Mouse (Mus musculus): ENCODE measurements around the gene Fn1. TPM values are rescaled to one million over a fixed set of nuclear protein-coding genes. Genes with fewer than 3 reads are reported as not detected.

Fn1 gene
- polyA plus RNA-seq, 1 experiment from 2014 or later: 184 TPM

DNA sequence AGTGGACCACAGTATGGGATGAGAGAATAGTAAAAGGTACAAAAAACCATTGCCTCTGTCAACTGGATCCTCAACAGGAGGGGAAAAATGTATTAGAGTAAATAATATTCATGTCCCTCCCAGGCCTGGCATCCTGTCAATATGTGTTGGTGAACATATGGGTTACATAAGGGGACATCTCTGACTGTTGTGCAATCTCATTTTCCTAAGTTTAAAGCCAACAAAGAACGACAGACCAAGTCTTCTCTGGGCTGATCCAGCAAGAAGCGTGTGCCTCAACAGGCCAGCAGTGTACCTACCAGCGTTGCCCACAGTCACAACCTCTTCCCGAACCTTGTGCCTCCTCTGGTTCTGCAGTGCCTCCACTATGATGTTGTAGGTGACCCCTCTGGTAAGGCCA is 57.6 kb downstream of the Fn1 start:
- no peaks in the 10 kb centered on the region for H3K4me1 ChIP-seq (ENCODE audit: control insufficient read depth, low read depth, low read length)
- no peak for ATAC-seq (ENCODE audit: low read depth)
- no peak overlapping the region for H3K4me3 ChIP-seq (ENCODE audit: low read depth, low read length)
- no peak overlapping the region for H3K4me2 ChIP-seq (ENCODE audit: low read depth, low read length)
- no peaks in the 10 kb centered on the region for H3K27me3 ChIP-seq (ENCODE audit: control insufficient read depth, insufficient read depth, low read depth, low read length)
- H3K27ac ChIP-seq (ENCODE audit: low read length): no peak overlapping the region
- WGBS (ENCODE audit: insufficient replicate concordance): 64% methylated on average over 4 of the region's 4 CpGs
- H3K9ac ChIP-seq (ENCODE audit: low read depth, low read length): no peak overlapping the region
- peaks cover 3% of the 10 kb centered on the region for H3K36me3 ChIP-seq (ENCODE audit: control insufficient read depth, insufficient read depth)
- H3K9me3 ChIP-seq (replicated peaks; ENCODE audit: control insufficient read depth, low read length): no peaks in the 10 kb centered on the region

DNA sequence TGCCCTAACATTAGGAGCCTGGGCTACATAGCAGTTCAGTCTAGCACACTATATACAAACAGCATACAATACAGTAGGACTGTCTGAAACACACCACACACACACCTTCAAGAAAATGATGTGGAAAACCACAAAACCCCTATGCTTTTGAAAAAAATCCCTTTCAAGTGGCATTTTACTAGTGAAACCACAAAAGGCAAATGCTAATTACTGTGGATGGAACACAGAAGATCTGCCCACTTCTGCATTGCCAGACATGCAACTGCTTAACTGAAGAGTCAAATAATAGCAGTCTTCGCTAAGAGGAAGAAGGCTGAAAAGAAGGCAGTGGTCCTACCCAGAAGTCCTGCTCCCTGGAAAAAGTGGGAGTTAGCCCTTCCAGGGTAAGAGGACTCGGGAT is 58.7 kb downstream of the Fn1 start:
- Histone ChIP-seq H3K9ac (ENCODE audit: low read depth, low read length) (no peak overlapping the region), H3K4me3 (ENCODE audit: low read depth, low read length) (no peak overlapping the region), H3K27me3 (ENCODE audit: control insufficient read depth, insufficient read depth, low read depth, low read length) (no peaks in the 10 kb centered on the region), H3K36me3 (ENCODE audit: control insufficient read depth, insufficient read depth) (peaks cover 4% of the 10 kb centered on the region), H3K4me2 (ENCODE audit: low read depth, low read length) (no peak overlapping the region), H3K27ac (ENCODE audit: low read length) (no peak overlapping the region), H3K9me3 (replicated peaks; ENCODE audit: control insufficient read depth, low read length) (no peaks in the 10 kb centered on the region), H3K4me1 (ENCODE audit: control insufficient read depth, low read depth, low read length) (no peaks in the 10 kb centered on the region)
- WGBS (ENCODE audit: insufficient replicate concordance): 51% methylated on average over 2 of the region's 2 CpGs
- ATAC-seq (ENCODE audit: low read depth): no peak

DNA sequence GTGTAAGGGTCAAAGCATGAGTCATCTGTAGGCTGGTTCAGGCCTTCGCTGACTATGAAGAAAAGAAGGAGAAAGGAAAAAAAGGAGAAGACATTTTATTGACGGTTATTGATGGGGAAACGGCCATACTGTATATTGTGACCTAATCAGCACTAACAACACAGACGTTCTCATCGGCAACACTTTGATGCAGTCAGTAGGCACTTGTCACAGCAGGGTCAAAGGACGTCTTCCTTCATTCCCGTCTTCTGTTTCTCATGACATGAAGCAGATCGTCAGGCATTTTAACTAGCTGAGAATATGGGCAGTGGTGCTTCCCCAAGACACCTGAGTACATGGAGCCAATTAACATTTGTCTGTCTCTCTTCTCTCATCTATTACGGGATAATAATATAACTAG is 59.8 kb downstream of the Fn1 start:
- ATAC-seq (ENCODE audit: low read depth): no peak
- H3K4me2 ChIP-seq (ENCODE audit: low read depth, low read length): no peak overlapping the region
- H3K4me3 ChIP-seq (ENCODE audit: low read depth, low read length): no peak overlapping the region
- no peaks in the 10 kb centered on the region for H3K4me1 ChIP-seq (ENCODE audit: control insufficient read depth, low read depth, low read length)
- no peaks in the 10 kb centered on the region for H3K27me3 ChIP-seq (ENCODE audit: control insufficient read depth, insufficient read depth, low read depth, low read length)
- WGBS (ENCODE audit: insufficient replicate concordance): 70% methylated on average over 9 of the region's 9 CpGs
- H3K27ac ChIP-seq (ENCODE audit: low read length): no peak overlapping the region
- peaks cover 2% of the 10 kb centered on the region for H3K36me3 ChIP-seq (ENCODE audit: control insufficient read depth, insufficient read depth)
- H3K9ac ChIP-seq (ENCODE audit: low read depth, low read length): no peak overlapping the region
- no peaks in the 10 kb centered on the region for H3K9me3 ChIP-seq (replicated peaks; ENCODE audit: control insufficient read depth, low read length)

DNA sequence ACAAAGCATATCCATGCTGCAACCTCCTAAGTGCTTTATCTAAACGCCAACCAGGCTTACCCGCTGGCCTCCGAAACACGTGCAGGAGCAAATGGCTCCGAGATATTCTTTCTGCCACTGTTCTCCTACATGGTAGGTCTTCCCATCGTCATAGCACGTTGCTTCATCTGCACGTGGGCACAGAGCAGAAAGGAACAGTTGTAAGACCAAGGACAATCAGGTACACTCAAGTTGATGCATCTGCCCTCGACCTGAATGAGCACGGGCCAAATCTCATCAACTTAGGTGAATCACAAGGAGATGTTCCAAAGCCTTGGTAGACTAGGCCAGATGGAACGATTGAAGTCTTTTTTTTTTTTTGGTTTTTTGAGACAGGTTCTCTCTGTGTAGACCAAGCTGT is 63.0 kb downstream of the Fn1 start:
- Histone ChIP-seq H3K36me3 (ENCODE audit: control insufficient read depth, insufficient read depth) (peaks cover 2% of the 10 kb centered on the region; the same call in 1 of the 2 replicates), H3K4me1 (ENCODE audit: control insufficient read depth, low read depth, low read length) (no peaks in the 10 kb centered on the region), H3K4me3 (ENCODE audit: low read depth, low read length) (no peak overlapping the region), H3K27ac (ENCODE audit: low read length) (no peak overlapping the region), H3K4me2 (ENCODE audit: low read depth, low read length) (no peak overlapping the region), H3K9ac (ENCODE audit: low read depth, low read length) (no peak overlapping the region), H3K9me3 (replicated peaks; ENCODE audit: control insufficient read depth, low read length) (no peaks in the 10 kb centered on the region), H3K27me3 (ENCODE audit: control insufficient read depth, insufficient read depth, low read depth, low read length) (no peaks in the 10 kb centered on the region)
- no peak for ATAC-seq (ENCODE audit: low read depth)
- WGBS (ENCODE audit: insufficient replicate concordance): 74% methylated on average over 11 of the region's 11 CpGs

- no peaks in the 10 kb centered on the region for H3K27me3 ChIP-seq (ENCODE audit: control insufficient read depth, insufficient read depth, low read depth, low read length)
- no peaks in the 10 kb centered on the region for H3K4me1 ChIP-seq (ENCODE audit: control insufficient read depth, low read depth, low read length)
- H3K4me2 ChIP-seq (ENCODE audit: low read depth, low read length): no peak overlapping the region
- 69% methylated on average over 7 of the region's 7 CpGs for WGBS (ENCODE audit: insufficient replicate concordance)
- no peaks in the 10 kb centered on the region for H3K9me3 ChIP-seq (replicated peaks; ENCODE audit: control insufficient read depth, low read length)
- H3K27ac ChIP-seq (ENCODE audit: low read length): no peak overlapping the region
- peaks cover 2% of the 10 kb centered on the region; the same call in 1 of the 2 replicates for H3K36me3 ChIP-seq (ENCODE audit: control insufficient read depth, insufficient read depth)
- H3K4me3 ChIP-seq (ENCODE audit: low read depth, low read length): no peak overlapping the region
- no peak for ATAC-seq (ENCODE audit: low read depth)
- no peak overlapping the region for H3K9ac ChIP-seq (ENCODE audit: low read depth, low read length)
Observed at GRCm38 (mm10) chr1:71586658-71587057, 66.3 kb downstream of the Fn1 start.

- Histone ChIP-seq H3K27me3 (ENCODE audit: control insufficient read depth, insufficient read depth, low read depth, low read length) (no peaks in the 10 kb centered on the region), H3K27ac (ENCODE audit: low read length) (no peak overlapping the region), H3K4me2 (ENCODE audit: low read depth, low read length) (no peak overlapping the region), H3K36me3 (ENCODE audit: control insufficient read depth, insufficient read depth) (no peaks in the 10 kb centered on the region; the same call in 1 of the 2 replicates), H3K4me3 (ENCODE audit: low read depth, low read length) (no peak overlapping the region), H3K4me1 (ENCODE audit: control insufficient read depth, low read depth, low read length) (no peaks in the 10 kb centered on the region), H3K9me3 (replicated peaks; ENCODE audit: control insufficient read depth, low read length) (no peaks in the 10 kb centered on the region), H3K9ac (ENCODE audit: low read depth, low read length) (no peak overlapping the region)
- 73% methylated on average over 7 of the region's 7 CpGs for WGBS (ENCODE audit: insufficient replicate concordance)
- no peak for ATAC-seq (ENCODE audit: low read depth)
Observed at GRCm38 (mm10) chr1:71583900-71584299, 69.1 kb downstream of the Fn1 start.

DNA sequence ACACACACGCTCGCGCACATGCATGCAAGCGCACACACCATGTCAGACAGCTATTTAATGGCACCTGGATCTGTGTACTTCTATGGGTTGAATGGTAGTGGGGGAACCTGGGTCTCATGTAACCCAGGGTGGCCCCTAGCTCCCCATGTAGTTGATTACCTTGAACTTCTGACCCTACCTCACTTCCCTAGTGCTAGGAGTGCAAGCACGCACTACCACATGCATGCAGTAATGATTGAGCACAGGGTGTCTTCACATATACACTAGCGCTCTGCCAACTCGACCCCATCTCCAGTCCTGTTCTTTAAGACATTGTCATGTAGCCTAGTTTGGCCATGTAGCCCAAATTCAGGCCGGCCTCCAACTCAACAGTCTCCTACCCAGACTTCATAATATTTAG is 69.7 kb downstream of the Fn1 start:
- H3K27ac ChIP-seq (ENCODE audit: low read length): no peak overlapping the region
- H3K36me3 ChIP-seq (ENCODE audit: control insufficient read depth, insufficient read depth): peaks cover 3% of the 10 kb centered on the region
- no peaks in the 10 kb centered on the region for H3K27me3 ChIP-seq (ENCODE audit: control insufficient read depth, insufficient read depth, low read depth, low read length)
- 85% methylated on average over 8 of the region's 8 CpGs for WGBS (ENCODE audit: insufficient replicate concordance)
- no peak overlapping the region for H3K4me3 ChIP-seq (ENCODE audit: low read depth, low read length)
- no peaks in the 10 kb centered on the region for H3K4me1 ChIP-seq (ENCODE audit: control insufficient read depth, low read depth, low read length)
- no peak overlapping the region for H3K4me2 ChIP-seq (ENCODE audit: low read depth, low read length)
- no peak overlapping the region for H3K9ac ChIP-seq (ENCODE audit: low read depth, low read length)
- ATAC-seq (ENCODE audit: low read depth): no peak
- H3K9me3 ChIP-seq (replicated peaks; ENCODE audit: control insufficient read depth, low read length): no peaks in the 10 kb centered on the region

DNA sequence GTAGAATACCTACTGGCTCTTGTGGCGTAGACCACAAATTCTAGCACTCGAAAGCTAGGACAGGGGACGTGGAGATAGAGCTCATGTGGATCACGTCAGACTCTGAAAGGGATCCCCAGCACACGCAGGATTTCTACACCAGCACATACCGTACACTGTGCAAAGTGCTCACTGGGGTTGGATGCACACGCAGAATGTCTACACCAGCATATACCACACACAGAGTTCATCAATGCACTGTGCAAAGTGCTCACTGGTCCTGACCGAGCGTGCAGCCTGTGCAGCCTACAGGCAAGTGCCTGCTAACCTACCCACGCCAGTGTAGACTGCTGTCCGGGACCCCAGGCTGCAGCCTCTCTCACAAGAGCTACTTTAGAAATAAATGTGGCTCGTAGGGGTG is 72.6 kb downstream of the Fn1 start:
- Histone ChIP-seq H3K9me3 (replicated peaks; ENCODE audit: control insufficient read depth, low read length) (no peaks in the 10 kb centered on the region), H3K4me1 (ENCODE audit: control insufficient read depth, low read depth, low read length) (no peaks in the 10 kb centered on the region), H3K4me3 (ENCODE audit: low read depth, low read length) (no peak overlapping the region), H3K27ac (ENCODE audit: low read length) (no peak overlapping the region), H3K27me3 (ENCODE audit: control insufficient read depth, insufficient read depth, low read depth, low read length) (no peaks in the 10 kb centered on the region), H3K36me3 (ENCODE audit: control insufficient read depth, insufficient read depth) (peaks cover 27% of the 10 kb centered on the region), H3K4me2 (ENCODE audit: low read depth, low read length) (no peak overlapping the region), H3K9ac (ENCODE audit: low read depth, low read length) (no peak overlapping the region)
- 75% methylated on average over 12 of the region's 12 CpGs for WGBS (ENCODE audit: insufficient replicate concordance)
- no peak for ATAC-seq (ENCODE audit: low read depth)

DNA sequence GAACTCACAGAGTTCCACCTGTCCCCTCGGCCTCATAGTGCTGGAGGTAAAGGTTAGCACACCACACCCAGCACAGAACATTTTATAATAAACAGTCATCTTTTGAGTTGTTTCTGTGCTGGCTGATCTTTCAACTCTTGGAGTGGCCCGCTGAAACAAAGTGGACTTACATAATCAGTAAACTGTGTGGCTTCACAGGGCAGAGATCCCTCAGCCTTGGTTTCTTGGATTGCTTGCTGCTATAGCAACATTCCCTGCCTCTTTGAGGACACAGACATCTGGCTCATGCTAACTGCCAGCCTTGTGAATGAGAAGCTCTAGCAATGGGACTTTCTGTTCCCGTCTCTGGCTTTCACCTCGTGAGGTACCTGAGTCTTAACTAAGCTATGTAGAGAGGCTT is 73.5 kb downstream of the Fn1 start:
- Histone ChIP-seq H3K27me3 (ENCODE audit: control insufficient read depth, insufficient read depth, low read depth, low read length) (no peaks in the 10 kb centered on the region), H3K9me3 (replicated peaks; ENCODE audit: control insufficient read depth, low read length) (no peaks in the 10 kb centered on the region), H3K4me2 (ENCODE audit: low read depth, low read length) (no peak overlapping the region), H3K4me1 (ENCODE audit: control insufficient read depth, low read depth, low read length) (no peaks in the 10 kb centered on the region), H3K4me3 (ENCODE audit: low read depth, low read length) (no peak overlapping the region), H3K27ac (ENCODE audit: low read length) (no peak overlapping the region), H3K9ac (ENCODE audit: low read depth, low read length) (no peak overlapping the region), H3K36me3 (ENCODE audit: control insufficient read depth, insufficient read depth) (peaks cover 30% of the 10 kb centered on the region)
- 70% methylated on average over 4 of the region's 4 CpGs for WGBS (ENCODE audit: insufficient replicate concordance)
- peak; percentile 70 for ATAC-seq (ENCODE audit: low read depth)

DNA sequence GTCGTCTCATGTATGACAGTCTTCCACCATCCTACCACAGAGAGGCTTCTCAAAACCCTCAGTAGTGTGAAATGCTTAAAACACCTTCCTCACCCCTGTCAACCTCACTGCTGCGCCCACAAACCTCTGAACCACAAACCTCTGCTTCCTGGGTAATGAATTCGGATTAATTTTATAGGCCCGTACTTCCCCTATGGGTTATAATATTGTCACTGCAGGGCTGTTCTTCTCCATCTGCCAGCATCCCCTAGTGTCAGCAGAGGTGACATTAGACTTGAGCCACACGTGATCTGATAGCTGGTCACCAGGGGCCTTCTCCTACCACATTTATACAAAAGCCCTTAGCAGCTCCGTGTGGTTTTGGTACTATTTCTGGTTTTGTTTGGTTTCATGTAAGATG is 76.2 kb downstream of the Fn1 start:
- Histone ChIP-seq H3K27me3 (ENCODE audit: control insufficient read depth, insufficient read depth, low read depth, low read length) (no peaks in the 10 kb centered on the region), H3K27ac (ENCODE audit: low read length) (no peak overlapping the region), H3K4me1 (ENCODE audit: control insufficient read depth, low read depth, low read length) (no peaks in the 10 kb centered on the region), H3K9ac (ENCODE audit: low read depth, low read length) (no peak overlapping the region), H3K4me2 (ENCODE audit: low read depth, low read length) (no peak overlapping the region), H3K36me3 (ENCODE audit: control insufficient read depth, insufficient read depth) (peaks cover 38% of the 10 kb centered on the region), H3K9me3 (replicated peaks; ENCODE audit: control insufficient read depth, low read length) (no peaks in the 10 kb centered on the region), H3K4me3 (ENCODE audit: low read depth, low read length) (no peak overlapping the region)
- no peak for ATAC-seq (ENCODE audit: low read depth)
- WGBS (ENCODE audit: insufficient replicate concordance): 80% methylated on average over 6 of the region's 6 CpGs

Data from liver, embryonic 16.5 days (tissue).